Mouse (Mus musculus) cortical plate, adult 2 months (tissue): ENCODE measurements at regions not wholly inside any gene's neighbourhood (a gene's known extent, or its start where the extent isn't known, plus 50 kb on each side); places are given as distances from the start of the nearest gene placed in this dataset.

Experiments used
- CTCF ChIP-seq: fragments of 200-500 bp; IDR thresholded peaks from 2 replicates; pipeline ENCODE4 v1.5.1; 2011; ENCODE audit warnings: mild to moderate bottlenecking, control low read depth, low read length; ENCODE audit not compliant: insufficient read depth; ENCODE audit errors: extremely low read depth
- POLR2A ChIP-seq: fragments of 200-500 bp; IDR thresholded peaks from 2 replicates; pipeline ENCODE4 v1.6.1; 2011; ENCODE audit warnings: mild to moderate bottlenecking, low read length, control low read depth; ENCODE audit not compliant: insufficient read depth; ENCODE audit errors: extremely low read depth

- no peak for TF ChIP-seq POLR2A
- no peak for TF ChIP-seq CTCF
These were observed 630.6 kb downstream of the Diaph3 start for GRCm38 (mm10) chr14:86510408-86510807.
